9 mouse cellular contexts compared by ENCODE assay signal in genomic region chr13:104036494-104037290, GRCm38 (mm10).
A peak's percentile ranks its signal among the peaks of the same experiment; 100 is the strongest.
DNase-seq lines count a peak whose midpoint lies in the region; ATAC-seq and TF ChIP-seq lines count a peak whose summit lies in the region.
"Had no signal": no experiment of that assay in that cellular context is flagged by ENCODE, and none has a peak within 500 bp of the region (broad histone marks: within the 10 kb centered on the region; RNA-seq: fewer than 3 reads in every experiment).

No protein-coding gene starts in this region.

- H3K4me1 ChIP-seq in heart, embryonic 13.5 days, result peaks cover 81% of the 10 kb centered on the region

- peak in 1 of 2 experiments; percentile 39 for DNase-seq in layer of hippocampus, adult 2 months (ENCODE audit: low spot score in 2 of 2)
- DNase-seq in layer of hippocampus, adult 9-11 months, result no peak
- peak; percentile 41 for DNase-seq in cerebellum, adult 11-12 months
- DNase-seq in kidney, postnatal 14 days, result peak; percentile 86
- DNase-seq in layer of hippocampus, adult 18-20 months (ENCODE audit: low spot score in 2 of 2), result no peak
- DNase-seq in thymus, postnatal 0 days (ENCODE audit: low spot score), result no peak

- 0 out of 2 replicates have a peak, but pooled peaks cover 5% of the 10 kb centered on the region for H3K36me3 ChIP-seq in heart, embryonic 13.5 days
- H3K36me3 ChIP-seq in myocyte (ENCODE audit: control insufficient read depth, insufficient read depth), result no peaks in the 10 kb centered on the region

- H3K9ac ChIP-seq in heart, embryonic 13.5 days, result no peak overlapping the region

- H3K4me3 ChIP-seq in layer of hippocampus, adult 2 months, result no peak overlapping the region
- H3K4me3 ChIP-seq in heart, embryonic 13.5 days, result no peak overlapping the region
- H3K4me3 ChIP-seq in myocyte, result no peak overlapping the region

- TF ChIP-seq CTCF in layer of hippocampus, adult 2 months (conservative IDR thresholded peaks at IDR 0.05), result no peak

- no peaks in the 10 kb centered on the region for H3K79me2 ChIP-seq in myocyte (ENCODE audit: control insufficient read depth, insufficient read depth)

- 64% methylated on average over 23 of the region's 23 CpGs for WGBS in heart, embryonic 13.5 days

- no peak for TF ChIP-seq POLR2A in myocyte (IDR thresholded peaks at IDR 0.05; ENCODE audit: insufficient read length, low read depth)

- no peak for ATAC-seq in heart, embryonic 13.5 days (ENCODE audit: extremely low read depth, insufficient number of reproducible peaks, low FRiP score, low TSS enrichment)

- H3K4me2 ChIP-seq in heart, embryonic 13.5 days, result no peak overlapping the region
- H3K4me2 ChIP-seq in myocyte (ENCODE audit: low read depth), result peak overlapping the region; percentile 75

- peak overlapping the region; percentile 28 for H3K27ac ChIP-seq in layer of hippocampus, adult 2 months
- H3K27ac ChIP-seq in heart, embryonic 13.5 days (replicated peaks), result peak overlapping the region; percentile 36; the same call in 1 of the 2 replicates

- H3K27me3 ChIP-seq in heart, embryonic 13.5 days (replicated peaks), result no peaks in the 10 kb centered on the region
- no peaks in the 10 kb centered on the region for H3K27me3 ChIP-seq in myocyte (ENCODE audit: control insufficient read depth, insufficient read depth, insufficient read length)

- H3ac ChIP-seq in myocyte (ENCODE audit: control insufficient read depth, insufficient read length), result no peak overlapping the region

- no peaks in the 10 kb centered on the region for H3K9me3 ChIP-seq in heart, embryonic 13.5 days
- H3K9me3 ChIP-seq: G1E had no signal

TF ChIP-seq in myocyte, 11 proteins besides CTCF, POLR2A, EP300 and RAD21:
- no peak for TF ChIP-seq MAX (IDR thresholded peaks at IDR 0.05; ENCODE audit: low read depth)
- no peak for TF ChIP-seq MYOD1 (IDR thresholded peaks at IDR 0.05; ENCODE audit: control insufficient read depth in 1 of 3, insufficient read length in 2 of 3, low read depth in 2 of 3)
- no peak for TF ChIP-seq TCF3 (IDR thresholded peaks at IDR 0.05; ENCODE audit: insufficient read length, low read depth)
- TF ChIP-seq E2F4 (IDR thresholded peaks at IDR 0.05; ENCODE audit: insufficient read depth), result no peak
- TF ChIP-seq POLR2AphosphoS2 (IDR thresholded peaks at IDR 0.05; ENCODE audit: insufficient read length, low read depth), result no peak

Comparison
In these comparisons a context has a peak if more than half of its experiments do, and no peak if none do; other contexts are left out.
1. DNase-seq: peak in cerebellum, adult 11-12 months (single experiment) and kidney, postnatal 14 days (single experiment); none in layer of hippocampus, adult 9-11 months (single experiment), layer of hippocampus, adult 18-20 months (0 of 2) and thymus, postnatal 0 days (single experiment).